Mouse (Mus musculus) layer of hippocampus, adult 11-12 months (tissue): Measurements from ENCODE around the gene Tmem115.
A peak's percentile ranks its signal among the peaks of the same experiment; 100 is the strongest.

Experiments
- DNase-seq: peaks from one replicate; pipeline ENCODE4 v3.0.0; 2022; ENCODE audit warnings: low spot score

Gene Tmem115

GRCm38 (mm10) chr9:107521711-107522399, 11.9 kb upstream of the Tmem115 start:
- DNase-seq, result no peak

GRCm38 (mm10) chr9:107522400-107522711, 11.4 kb upstream of the Tmem115 start:
- DNase-seq, result no peak

GRCm38 (mm10) chr9:107526198-107527026, 7.3 kb upstream of the Tmem115 start:
- DNase-seq, result peak; percentile 71

- DNase-seq, result no peak
These were observed 860 bp downstream of the Tmem115 start for GRCm38 (mm10) chr9:107534408-107535202.

- DNase-seq, result no peak
These were observed 4.5 kb downstream of the Tmem115 start for GRCm38 (mm10) chr9:107538231-107538630.

- no peak for DNase-seq
These were observed 5.0 kb downstream of the Tmem115 start for GRCm38 (mm10) chr9:107538711-107539110.

- DNase-seq, result no peak
These were observed 6.2 kb downstream of the Tmem115 start for GRCm38 (mm10) chr9:107539940-107540339.

GRCm38 (mm10) chr9:107540420-107540819, 6.7 kb downstream of the Tmem115 start:
- no peak for DNase-seq

GRCm38 (mm10) chr9:107541005-107541404, 7.3 kb downstream of the Tmem115 start:
- DNase-seq, result no peak

- DNase-seq, result peak; percentile 94
These were observed 8.0 kb downstream of the Tmem115 start, which contains the start of the genes Cyb561d2 and Nprl2 for GRCm38 (mm10) chr9:107541474-107542351. TSS of gene Cyb561d2 (minus strand) at chr9:107542193. TSS of gene Nprl2 (plus strand) at chr9:107542226.

- no peak for DNase-seq
These were observed 8.6 kb downstream of the Tmem115 start for GRCm38 (mm10) chr9:107542352-107542686.

GRCm38 (mm10) chr9:107542721-107543120, 9.0 kb downstream of the Tmem115 start:
- DNase-seq, result no peak

GRCm38 (mm10) chr9:107543299-107543698, 9.6 kb downstream of the Tmem115 start:
- no peak for DNase-seq

- DNase-seq, result no peak
These were observed 10.5 kb downstream of the Tmem115 start for GRCm38 (mm10) chr9:107544196-107544700.

- DNase-seq, result no peak
These were observed 11.0 kb downstream of the Tmem115 start for GRCm38 (mm10) chr9:107544729-107545128.

- DNase-seq, result no peak
These were observed 11.5 kb downstream of the Tmem115 start for GRCm38 (mm10) chr9:107545199-107545598.

- DNase-seq, result peak; percentile 78
These were observed 11.9 kb downstream of the Tmem115 start for GRCm38 (mm10) chr9:107545602-107546001.

- peak; percentile 88 for DNase-seq
These were observed 13.3 kb downstream of the Tmem115 start, which contains the start of gene Zmynd10 for GRCm38 (mm10) chr9:107547026-107547425. TSS of gene Zmynd10 (plus strand) at chr9:107547298.

GRCm38 (mm10) chr9:107547957-107548356, 14.2 kb downstream of the Tmem115 start:
- no peak for DNase-seq

GRCm38 (mm10) chr9:107548820-107549219, 15.1 kb downstream of the Tmem115 start:
- no peak for DNase-seq
